Mouse (Mus musculus): ENCODE data around the gene Bche. TPM values are rescaled to one million over a fixed set of nuclear protein-coding genes. Genes with fewer than 3 reads are reported as not detected.

The Bche gene
- polyA plus RNA-seq (2014; fragmentation: Illumina TruSeq; extraction: RNeasy Lipid Tissue Mini Kit (QIAGEN cat#74804); ENCODE audit: low read depth, low replicate concordance): 1.3 TPM

GRCm38 (mm10) chr3:73708410-73708714, at the start of gene Bche:
Gene Bche (minus strand): TSS chr3:73708415.

Measured in kidney, adult 10 weeks (tissue).